Mouse (Mus musculus) megakaryocyte progenitor cell, adult 5-6 weeks (primary cell): ENCODE results near the gene Naa16. TPM values are rescaled to one million over a fixed set of nuclear protein-coding genes. Genes with fewer than 3 reads are reported as not detected.

Experiments used
- ATAC-seq: replicated peaks from 2 replicates; pipeline ENCODE4 v1.8.0; 2016; ENCODE audit warnings: mild to moderate bottlenecking, moderate TSS enrichment, inconsistent platforms; ENCODE audit not compliant: poor library complexity
- total RNA-seq, 2 experiments: library from RNA; stranded (forward) in 1 of 2; stranded (reverse) in 1 of 2; fragments of 157-497, 149-512 nt in 1 of 2; fragments of 200-1000 nt in 1 of 2; gene quantifications; 2 replicates each; pipeline versions ENCODE4 v1.2.3 to v1.2.4; 2015 to 2017

Naa16 gene
- total RNA-seq, 2 experiments from 2014 or later = 30.7 to 71.2 TPM

- ATAC-seq = 0 out of 2 replicates have a peak, but pooled peaks have one; percentile 4
These were observed 58.6 kb downstream of the Naa16 start for GRCm38 (mm10) chr14:79331936-79332335.

- peak; percentile 80 for ATAC-seq
These were observed 59.5 kb downstream of the Naa16 start for GRCm38 (mm10) chr14:79330944-79331561.

- ATAC-seq = peak; percentile 74
These were observed 63.5 kb downstream of the Naa16 start for GRCm38 (mm10) chr14:79327033-79327432.

GRCm38 (mm10) chr14:79324112-79324840, 66.3 kb downstream of the Naa16 start:
- no peak for ATAC-seq

- no peak for ATAC-seq
These were observed 68.7 kb downstream of the Naa16 start for GRCm38 (mm10) chr14:79321881-79322280.

- peak; percentile 98 for ATAC-seq
These were observed 69.4 kb downstream of the Naa16 start for GRCm38 (mm10) chr14:79321152-79321551.

- ATAC-seq = no peak
These were observed 73.0 kb downstream of the Naa16 start for GRCm38 (mm10) chr14:79317602-79318001.

- no peak for ATAC-seq
These were observed 74.7 kb downstream of the Naa16 start for GRCm38 (mm10) chr14:79315877-79316276.

- no peak for ATAC-seq
These were observed 76.2 kb downstream of the Naa16 start for GRCm38 (mm10) chr14:79314245-79315010.

- peak; percentile 92 for ATAC-seq
These were observed 77.0 kb downstream of the Naa16 start for GRCm38 (mm10) chr14:79313439-79314175.

GRCm38 (mm10) chr14:79312719-79313118, 77.9 kb downstream of the Naa16 start:
- no peak for ATAC-seq

GRCm38 (mm10) chr14:79311918-79312454, 78.6 kb downstream of the Naa16 start:
- no peak for ATAC-seq

- no peak for ATAC-seq
These were observed 81.5 kb downstream of the Naa16 start for GRCm38 (mm10) chr14:79309115-79309514.

GRCm38 (mm10) chr14:79308364-79308763, 82.2 kb downstream of the Naa16 start:
- no peak for ATAC-seq

GRCm38 (mm10) chr14:79307908-79308307, 82.7 kb downstream of the Naa16 start:
- ATAC-seq = peak; percentile 15; the same call in 1 of the 2 replicates

- ATAC-seq = peak; percentile 61
These were observed 83.4 kb downstream of the Naa16 start for GRCm38 (mm10) chr14:79307138-79307537.

- ATAC-seq = no peak
These were observed 85.6 kb downstream of the Naa16 start for GRCm38 (mm10) chr14:79304873-79305464.

GRCm38 (mm10) chr14:79303150-79303549, 87.4 kb downstream of the Naa16 start:
- peak; percentile 29; the same call in 1 of the 2 replicates for ATAC-seq

GRCm38 (mm10) chr14:79301466-79301875, 89.1 kb downstream of the Naa16 start, which contains the start of gene Rgcc:
Gene Rgcc (minus strand): TSS chr14:79301645.
- peak; percentile 88 for ATAC-seq
